Mouse (Mus musculus) spleen, adult 18-20 months (tissue): ENCODE measurements around the gene Dip2b.

Experiments
- DNase-seq, 2 experiments: peaks; one replicate each; pipeline ENCODE4 v3.0.0; 2022; ENCODE audit warnings: mixed read lengths in 2 of 2

Dip2b gene

DNA sequence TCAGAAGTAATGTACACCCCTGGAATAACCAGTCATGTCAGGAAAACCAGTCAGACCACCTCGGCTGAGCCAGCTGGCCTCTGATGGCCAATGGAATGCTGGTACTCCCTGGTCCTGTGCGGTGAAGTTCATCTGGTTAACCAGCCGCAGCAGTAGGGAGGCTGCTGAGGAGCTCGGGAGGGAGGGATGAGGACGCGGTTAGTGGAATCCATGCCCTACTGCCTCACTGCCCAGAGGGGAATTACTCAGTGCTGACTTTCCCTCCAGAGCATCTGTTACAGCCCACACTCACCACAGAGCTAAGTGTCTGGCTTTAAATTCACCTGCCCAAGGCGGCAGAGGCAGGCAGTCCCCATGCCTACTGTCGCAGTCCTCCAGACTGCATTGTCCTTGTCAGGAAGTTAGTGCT lies 51.2 kb downstream of the Dip2b start:
- DNase-seq, result no peak

DNA sequence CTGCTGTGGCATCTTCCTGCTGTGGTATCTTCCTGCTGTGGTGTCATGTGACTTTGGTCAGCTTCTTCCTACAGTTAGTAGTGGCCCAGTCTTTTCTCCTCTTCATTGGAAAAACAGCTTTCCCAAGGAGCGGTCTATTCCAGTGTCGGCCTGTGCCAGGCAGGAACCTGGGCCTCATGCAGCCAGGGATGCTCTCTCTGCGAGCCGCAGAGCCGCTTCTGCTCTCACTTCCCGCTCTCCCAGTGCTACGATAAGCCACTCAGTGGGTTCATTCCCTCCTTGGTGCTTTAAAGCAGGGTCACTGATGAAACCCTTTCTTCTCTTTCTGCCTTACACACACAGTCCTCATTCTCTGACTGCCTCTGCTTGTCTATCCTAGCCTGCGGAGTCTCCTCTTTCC lies 53.4 kb downstream of the Dip2b start:
- DNase-seq, result no peak

DNA sequence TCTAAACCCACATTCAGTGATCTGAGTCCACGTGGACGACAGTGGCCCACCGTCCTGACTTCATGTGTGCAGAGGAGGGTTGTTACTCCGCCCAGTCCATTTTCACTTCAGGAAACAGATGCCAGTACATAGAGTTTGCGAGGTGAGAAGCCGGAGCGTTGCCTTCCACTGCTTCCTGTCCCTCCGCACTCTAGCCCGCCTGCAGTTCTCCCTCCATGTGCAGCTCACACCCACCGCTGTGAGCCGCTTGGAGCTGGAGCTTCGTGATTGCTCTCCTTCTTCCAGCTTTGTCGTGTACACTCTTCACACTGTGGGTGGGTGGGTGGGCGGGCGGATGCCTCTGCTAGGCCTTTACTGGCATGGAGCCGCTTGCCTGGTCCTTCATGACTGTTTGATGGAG lies 53.8 kb downstream of the Dip2b start:
- no peak for DNase-seq

DNA sequence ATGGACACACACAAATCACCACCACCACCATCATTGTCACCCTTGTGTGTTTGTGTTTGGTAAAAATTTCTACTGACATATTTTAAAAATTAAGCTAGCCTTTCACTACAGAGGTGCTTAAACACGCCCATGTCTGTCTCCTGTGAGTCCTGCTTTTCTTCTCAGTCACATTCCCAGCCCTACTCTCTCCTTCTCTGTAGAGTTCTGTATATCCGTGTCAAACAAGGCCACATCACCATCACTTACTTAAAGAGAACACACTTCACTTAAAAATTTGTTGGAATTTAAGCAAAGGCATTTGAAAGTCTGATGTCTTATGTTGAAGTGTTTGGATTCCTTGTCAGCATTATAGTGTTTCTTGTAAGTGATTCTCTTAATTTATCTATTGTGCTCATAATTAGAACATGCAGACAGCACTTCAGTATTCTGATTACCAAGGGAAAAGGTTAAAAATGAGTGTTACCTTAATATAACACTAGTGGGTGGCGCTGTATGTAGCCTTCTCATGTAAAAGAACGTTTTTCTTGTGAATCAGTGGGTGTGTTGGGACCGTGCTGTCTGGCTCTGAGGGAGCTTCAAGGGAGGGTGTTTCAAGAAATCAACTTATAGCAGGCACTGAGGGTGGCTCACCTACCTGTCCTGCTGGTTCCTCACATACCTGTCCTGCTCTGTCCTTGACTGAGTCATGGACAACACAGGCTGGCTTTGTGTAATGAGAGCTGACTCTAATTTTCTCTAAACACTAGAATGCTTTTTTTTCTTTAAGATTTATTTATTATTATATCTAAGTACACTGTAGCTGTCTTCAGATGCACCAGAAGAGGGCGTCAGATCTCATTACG lies 58.3 kb downstream of the Dip2b start:
- no peak for DNase-seq

DNA sequence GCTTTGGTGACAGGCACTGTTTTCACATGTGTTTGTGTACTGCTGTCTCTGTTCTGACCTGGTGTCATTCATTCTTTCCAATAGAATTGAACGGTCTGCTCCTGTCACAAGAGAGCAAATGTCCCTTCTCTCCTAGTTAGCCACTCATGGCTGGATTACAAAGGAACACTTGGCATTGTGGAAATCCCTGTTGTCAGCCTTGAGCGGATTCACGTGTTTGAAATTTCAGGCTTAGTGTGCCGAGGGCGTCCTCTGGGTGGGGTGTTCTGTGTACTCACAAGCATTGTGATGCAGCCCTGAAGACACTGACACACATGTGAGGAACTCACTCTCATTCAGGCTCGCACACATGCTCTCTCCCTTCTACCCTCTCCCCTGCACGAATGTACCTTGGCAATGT lies 61.9 kb downstream of the Dip2b start:
- no peak for DNase-seq

DNA sequence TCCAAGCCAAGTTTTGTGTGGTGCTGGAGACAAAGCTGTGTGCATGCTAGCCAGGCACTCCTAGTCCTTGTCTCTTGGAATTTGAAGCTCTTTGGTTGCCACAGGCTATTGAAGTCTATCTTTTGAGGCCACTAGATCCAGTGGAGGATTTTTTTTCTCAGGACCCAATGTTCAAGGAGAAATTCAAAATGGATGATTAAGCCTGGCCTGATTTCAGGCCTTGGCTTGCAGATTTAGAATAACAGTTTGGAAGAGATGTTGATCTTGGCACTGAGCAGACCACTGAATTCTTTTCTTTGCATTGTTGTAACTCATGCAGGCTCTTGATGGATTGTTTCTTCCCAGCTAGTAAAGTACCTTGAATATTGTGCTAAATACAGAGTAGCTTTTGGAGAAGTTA lies 62.7 kb downstream of the Dip2b start:
- no peak for DNase-seq

DNA sequence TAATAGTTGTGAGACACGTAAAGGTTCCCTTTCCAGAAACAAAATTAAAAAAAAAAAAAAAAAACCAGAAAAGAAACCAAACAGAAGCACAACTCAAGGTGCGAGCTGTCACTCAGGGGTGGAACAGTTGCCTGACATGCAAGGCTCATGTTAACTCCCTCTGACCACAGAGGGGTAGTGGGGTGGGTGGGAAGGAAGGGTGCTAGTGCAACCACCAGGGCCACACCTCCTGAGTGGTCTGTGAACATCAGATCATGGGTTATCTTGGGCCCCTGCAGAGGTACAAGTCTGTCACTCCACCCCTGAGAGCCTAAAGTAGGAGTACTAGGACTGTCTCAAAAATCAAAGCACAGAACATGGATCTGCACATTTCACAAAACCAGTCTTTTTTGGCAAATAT lies 65.7 kb downstream of the Dip2b start:
- DNase-seq, result no peak

DNA sequence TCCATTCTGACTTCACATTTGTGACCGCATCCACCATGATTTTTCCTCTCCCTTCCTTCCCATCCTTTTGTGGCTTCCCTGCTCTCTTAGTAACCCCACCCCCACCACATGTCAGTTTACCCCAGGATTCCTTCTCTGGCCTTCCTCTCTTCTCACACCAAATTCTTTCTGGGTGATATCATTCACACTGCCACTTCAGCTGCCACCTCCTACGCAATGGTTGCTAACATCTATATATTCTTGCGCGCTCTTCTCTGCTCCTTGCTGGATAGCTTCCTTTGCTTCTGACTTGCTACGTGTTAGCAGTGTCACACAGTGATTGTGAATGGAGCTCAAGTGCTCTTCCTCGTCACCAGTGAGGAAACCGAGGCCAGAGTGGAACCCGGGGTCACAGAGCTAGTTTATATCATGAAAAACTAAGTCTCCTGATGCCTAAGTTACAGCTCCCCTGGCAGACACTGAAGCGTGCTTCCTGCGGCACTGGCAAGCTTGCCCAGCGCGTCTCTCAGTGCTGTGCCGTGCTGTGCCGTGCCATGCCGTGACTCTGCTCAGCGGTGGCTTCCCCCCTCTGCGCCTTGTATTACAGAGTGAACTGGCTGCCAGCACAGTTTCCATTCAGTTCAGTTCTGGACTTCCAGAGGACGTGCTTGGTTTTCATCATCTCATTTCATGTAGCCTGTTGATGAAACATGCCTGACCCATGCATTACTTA lies 69.8 kb downstream of the Dip2b start:
- no peak for DNase-seq

DNA sequence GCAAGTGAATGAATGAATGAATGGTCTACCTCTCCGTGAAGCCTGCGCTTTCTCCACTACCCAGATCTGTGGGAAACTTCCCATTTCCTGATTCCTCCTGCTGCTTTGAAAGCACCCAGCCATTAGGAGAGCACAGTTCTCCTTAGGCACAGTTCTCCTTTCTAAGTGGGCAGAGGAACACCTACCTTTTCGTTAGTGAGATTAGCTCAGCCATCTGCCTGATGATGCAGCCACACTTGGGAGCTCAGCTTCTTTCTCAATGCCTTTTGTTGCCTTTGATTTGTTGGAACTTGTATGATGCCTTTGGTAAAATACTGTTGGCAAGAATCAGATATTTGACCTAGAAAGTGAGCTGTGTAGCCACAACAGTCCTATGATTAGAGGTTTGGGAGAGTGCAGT lies 71.5 kb downstream of the Dip2b start:
- DNase-seq, result no peak

DNA sequence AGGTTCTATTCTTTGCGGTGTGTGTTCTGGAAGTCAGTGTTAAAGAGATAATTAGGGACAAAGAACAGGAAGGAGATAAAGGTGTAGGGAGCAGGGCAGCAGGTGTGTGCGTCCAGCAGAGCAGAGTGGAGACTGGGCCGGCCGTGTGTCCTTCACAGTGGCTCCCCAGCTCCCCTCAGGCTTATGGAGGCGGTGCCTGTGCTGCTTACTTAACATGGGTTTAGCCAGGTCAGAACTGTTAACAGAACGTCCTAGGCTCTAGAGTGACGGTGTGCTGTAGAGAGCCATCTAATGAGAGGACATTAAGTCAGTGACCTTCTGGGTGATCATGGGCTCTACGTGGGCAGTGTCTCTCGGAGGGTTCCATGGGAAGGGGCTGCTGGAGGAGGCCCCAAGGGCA lies 73.4 kb downstream of the Dip2b start:
- DNase-seq, result no peak

DNA sequence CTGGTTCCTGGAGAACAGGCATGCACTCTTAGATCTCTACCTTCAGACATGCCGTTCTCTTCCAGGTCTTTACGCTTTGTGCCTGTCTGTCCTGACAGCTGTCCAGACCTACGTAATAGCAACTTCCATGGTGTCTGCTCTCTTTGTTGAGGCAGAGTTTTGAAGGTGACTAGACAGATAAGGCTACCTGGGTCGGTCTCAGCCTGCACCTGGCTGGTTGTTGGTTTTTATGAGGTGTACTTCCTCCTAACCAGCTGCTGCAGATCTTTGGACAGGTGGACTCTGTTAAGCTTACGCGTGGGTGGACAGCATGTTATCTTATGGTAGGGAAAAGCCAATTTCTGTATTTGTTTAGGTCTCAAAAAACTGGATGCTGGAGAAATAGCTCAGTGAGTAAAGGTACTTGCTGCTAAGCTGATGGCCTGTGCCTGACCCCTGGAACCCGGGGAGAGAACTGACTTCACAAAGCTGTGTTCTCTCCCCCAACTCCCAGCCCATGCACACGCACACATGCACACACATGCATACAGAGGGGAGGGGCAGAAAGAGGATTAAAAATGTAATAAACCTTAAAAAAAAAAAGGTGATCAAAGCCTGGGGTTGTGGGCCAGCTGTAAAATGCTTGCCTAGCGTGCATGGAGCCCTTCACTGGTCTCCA lies 74.0 kb downstream of the Dip2b start:
- no peak for DNase-seq

DNA sequence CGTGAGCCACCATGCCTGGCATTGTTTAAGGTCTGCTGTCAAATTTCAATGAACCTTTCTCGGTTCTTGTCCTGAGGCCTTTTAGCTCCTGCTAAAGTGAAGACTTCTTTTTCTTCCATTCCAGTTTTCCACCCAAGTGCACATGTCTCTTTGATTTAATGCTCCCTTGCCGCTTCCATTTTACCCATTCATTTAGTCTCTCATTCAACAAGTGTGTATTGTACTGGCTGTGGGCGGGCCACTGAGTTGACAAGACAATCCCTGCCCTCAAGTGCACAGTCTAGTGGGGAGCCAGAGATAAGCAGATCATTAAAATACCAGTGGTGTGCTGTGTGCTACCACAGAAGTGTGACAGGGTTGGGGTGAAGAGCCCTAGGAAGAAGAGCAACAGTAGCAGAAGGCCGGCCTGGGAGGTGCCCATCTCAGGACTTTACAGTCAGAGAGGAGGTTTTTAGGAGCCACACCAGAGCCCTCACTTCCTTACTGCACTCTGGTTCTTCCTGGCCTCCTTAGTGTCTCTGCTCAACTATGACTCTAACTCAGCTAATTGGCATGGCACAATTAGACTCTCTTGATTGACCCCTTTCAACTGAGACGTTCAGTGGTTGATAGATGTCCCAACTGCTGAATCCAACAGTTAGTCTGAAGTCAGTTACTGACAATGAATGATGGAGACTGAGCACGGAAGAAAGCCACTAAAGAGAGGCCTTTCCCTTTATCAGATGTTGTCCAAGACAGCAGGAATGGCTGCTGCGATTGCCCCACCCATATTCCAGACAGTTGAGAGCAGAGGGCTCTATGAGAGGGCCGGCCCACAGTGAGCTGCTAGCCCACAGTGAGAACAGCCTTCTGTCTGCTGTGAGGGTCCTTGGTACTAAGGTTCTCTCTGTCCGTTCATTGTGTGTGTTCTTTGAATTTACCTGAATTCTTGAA lies 75.1 kb downstream of the Dip2b start:
- no peak for DNase-seq

DNA sequence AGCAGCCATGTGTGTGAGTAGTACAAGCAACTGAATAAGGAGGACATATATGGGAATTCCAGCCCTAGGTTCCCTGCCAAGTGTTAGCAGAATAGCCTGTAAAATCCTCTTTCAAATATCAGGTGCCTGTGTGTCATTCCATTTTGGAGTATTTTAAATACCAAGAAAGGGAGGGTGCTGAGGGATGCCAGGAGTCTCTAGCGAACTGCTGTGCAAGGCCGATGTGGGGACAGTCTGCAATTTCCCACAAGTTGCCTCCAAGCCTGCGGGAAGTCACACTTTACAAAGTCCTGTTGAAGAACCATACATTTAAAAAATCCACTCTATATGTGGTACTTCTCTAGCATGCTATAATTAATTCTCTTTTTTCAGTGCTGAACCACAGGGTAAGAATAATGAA lies 77.0 kb downstream of the Dip2b start:
- DNase-seq, result no peak

DNA sequence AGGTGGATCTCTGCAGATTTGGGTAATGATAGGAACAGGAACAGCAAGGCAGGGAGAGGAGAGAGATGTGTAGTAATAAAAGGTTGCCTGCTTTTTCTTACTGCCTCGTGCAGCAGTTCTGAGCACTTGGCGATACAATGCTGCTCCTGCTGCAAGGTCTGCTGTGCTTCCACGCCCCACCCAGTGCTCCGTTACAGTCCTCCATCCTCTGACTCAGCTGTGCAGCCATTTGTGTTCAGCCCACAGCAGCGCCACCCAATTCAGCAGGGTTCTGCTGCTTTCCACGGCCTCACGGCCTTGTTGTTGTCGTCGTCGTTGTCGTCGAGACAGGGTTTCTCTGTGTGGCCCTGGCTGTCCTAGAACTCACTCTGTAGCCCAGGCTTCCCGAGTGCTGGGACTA lies 77.9 kb downstream of the Dip2b start:
- no peak for DNase-seq

DNA sequence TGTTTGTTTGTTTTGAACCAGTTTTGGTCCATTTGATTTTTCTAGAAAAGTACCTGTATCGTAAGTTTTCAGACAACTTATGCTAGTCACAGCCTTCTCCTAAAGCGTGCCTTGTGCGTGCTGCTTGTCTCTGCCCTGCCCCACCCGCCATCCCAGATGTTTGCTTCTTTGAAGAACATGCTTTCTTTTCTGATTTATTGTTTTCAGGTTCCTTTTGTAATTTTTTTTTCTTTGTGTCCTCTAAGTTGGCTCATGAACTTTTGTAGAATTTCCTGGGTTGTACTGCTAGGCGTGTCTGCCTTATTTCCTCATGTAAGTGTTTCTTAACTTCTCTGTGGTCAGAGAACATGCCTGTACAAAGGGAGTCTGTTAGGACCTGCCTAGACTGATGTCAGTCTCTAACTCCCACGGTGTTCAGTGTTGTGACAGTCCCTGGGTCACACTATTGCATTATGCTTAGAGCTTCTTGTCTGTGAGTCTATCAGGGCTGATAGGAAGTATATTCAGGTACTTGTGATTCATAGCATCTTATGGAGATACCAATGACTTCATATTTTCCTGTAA lies 80.8 kb downstream of the Dip2b start:
- DNase-seq, result no peak

DNA sequence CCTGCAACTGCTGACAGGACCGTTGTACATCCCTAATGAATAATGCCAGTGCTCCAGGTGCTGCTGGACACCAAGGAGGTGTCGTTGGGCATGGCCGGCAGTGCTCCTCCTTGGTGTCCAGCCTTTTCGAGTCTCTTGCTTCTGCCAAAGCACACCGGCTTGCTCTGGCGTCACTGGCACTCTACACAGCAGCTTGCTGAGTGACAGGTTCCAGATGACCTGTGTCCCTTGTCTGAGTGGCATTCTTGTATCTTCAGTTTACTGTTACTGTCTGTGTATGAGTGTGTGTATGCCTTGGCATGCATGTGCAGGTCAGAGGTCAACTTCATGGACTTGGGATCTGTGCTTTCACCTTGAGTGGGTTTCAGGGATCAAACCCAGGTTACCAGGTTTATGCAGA lies 83.0 kb downstream of the Dip2b start:
- no peak for DNase-seq

DNA sequence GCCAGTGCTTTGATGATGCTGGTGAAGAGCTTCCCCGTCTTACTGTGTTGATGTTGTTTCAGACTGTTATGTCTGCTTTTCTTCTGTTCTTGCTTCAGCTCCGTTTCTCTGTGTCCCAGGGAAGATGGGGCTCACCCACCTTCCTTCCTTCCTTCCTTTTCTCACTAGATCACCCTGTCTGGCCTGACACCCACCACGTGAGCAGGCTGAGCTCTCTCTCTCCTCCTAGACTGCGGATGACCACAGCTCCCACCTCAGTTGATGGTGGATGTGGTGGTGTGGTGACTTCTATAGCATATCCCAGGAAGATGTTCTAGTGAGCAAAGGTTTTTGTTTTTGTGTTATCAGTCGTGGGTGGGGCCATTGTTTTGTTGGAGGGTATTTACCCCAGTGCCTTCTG lies 85.4 kb downstream of the Dip2b start:
- DNase-seq, result no peak

DNA sequence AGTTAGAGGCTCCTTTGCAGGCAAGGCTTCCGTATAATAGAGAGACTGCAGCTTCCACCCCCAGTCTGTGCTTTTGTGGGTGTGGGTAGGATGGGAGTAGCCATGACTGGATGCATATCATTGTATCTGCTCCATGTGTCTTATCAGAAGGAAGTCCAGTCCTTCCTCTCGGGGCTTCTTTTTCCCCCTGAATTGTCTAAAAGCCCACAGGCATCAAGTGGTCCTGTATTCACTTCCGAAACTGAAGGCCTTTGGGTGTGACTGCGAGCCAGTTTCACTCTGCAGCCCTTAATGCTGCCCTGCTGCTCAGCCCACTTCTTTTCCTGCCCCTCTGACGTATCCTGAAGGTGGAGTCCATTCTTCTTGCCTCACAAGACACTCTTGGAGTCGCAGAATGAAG lies 86.8 kb downstream of the Dip2b start:
- DNase-seq, result no peak

DNA sequence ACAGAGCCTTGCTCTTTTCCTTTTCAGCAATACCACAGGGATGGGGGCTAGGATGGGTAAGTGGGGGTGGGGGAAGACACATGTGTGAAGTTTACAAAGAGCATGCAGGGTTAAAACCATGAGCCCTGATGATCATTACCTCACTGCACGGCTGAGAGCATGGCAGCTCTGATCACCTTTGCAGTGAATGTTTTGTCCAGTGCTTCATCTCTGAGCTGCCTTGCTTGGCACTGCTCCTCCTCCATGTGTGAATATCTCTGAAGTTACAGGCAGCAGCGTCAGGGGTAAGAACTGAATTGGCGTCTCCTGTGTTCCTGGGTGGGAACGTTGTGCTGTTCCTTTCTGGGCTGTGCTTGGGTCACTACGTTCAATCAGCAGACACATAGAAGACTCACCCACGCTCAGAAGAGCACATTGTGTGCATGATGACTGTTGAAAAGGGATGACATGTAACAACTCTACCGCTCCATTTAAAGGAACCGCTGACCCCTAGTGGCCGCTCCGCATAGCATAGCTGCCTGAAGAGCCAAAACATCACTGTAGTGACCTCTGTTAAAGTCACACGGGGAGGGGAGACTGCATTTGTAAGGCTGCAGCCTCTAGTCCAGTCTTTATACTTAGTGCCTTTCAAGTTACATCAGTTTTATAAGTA lies 88.1 kb downstream of the Dip2b start:
- peak; percentile 70 to 88 for DNase-seq

DNA sequence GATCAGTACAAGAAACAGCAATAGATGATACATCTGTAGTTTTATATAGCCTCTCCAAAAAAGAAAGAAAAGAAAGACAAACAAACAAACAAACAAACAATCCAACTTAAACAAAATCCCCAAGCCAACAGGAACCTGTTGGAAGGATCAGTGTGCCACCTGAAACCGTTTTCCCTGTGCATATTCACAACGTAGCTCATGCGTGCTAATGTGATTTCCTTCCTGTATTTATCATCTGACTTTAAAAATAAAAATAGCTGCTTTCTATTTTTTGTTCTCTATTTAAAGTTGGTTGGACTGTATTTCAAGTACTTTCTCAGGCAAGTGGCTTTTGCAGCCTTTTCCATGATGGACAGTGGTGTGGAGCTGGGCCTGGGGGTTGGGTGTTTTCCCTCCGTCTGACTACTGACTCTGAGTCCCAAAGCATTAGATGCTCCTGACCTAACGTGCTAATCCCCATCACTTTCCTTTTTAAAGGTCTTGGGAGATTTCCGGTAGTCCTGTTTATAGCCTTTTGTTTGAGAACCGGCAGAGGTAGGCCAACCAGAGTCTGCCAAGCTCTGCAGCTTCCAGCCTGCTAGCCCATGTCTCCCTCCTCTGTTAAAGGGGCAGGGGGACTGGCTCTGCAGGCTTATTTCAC lies 90.8 kb downstream of the Dip2b start:
- DNase-seq, result no peak

DNA sequence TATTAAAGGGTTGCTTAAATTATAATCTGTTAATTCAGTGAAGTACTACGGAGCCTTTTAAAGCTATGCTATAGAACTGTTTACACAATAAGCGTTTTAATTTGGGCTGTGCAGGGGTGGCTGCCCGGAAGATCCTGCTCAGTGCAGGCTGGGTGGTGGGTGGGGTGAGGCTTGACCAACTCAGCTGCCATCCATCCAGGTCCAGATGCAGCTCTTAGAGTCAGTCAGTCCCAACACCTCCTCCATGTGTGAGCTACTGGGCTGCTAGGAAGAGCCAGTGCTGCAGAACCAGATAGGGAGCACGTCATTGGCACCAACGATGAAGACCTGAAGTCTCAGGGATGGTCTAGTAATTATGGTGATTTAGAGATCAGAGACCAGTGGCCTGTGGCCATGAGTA lies 101.2 kb downstream of the Dip2b start:
- no peak for DNase-seq

DNA sequence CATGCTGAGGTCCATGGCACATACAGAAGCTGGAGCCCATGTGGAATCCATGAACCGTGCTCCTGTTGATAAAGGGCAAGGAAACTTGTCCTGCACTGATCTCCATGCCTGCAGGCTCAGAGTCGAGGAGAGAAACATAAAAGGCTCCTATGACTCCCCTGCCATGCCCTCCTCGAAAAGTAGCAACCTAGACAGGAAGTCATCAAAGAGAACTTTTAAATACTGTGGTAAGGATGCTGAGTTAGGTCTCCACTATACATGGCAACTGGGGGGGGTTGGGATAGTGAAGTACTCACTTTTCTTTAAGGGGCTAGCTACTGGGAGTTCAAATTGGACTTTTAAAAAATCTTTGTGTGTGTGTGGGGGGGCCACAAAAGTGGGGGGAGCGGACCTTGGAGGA lies 102.0 kb downstream of the Dip2b start:
- no peak for DNase-seq
